In genomic region chr6:51208660-51209396, GRCm38 (mm10) we compare ENCODE assay signal across 8 mouse cellular contexts.
DNase-seq lines count a peak whose midpoint lies in the region; ATAC-seq and TF ChIP-seq lines count a peak whose summit lies in the region.

No protein-coding gene starts in this region.

- no peak overlapping the region; the same call in 1 of the 2 replicates for H3K27ac ChIP-seq in forebrain, embryonic 15.5 days (replicated peaks)
- no peak overlapping the region for H3K27ac ChIP-seq in intestine, postnatal 0 days (ENCODE audit: low read depth, low read length)
- no peak overlapping the region for H3K27ac ChIP-seq in midbrain, embryonic 16.5 days (ENCODE audit: low read length)

- TF ChIP-seq CTCF in intestine, postnatal 0 days (IDR thresholded peaks at IDR 0.05; ENCODE audit: low read depth): peak; percentile 80

- 2% methylated on average over 6 of the region's 6 CpGs for WGBS in forebrain, embryonic 15.5 days
- WGBS in intestine, postnatal 0 days: 2% methylated on average over 6 of the region's 6 CpGs
- 4% methylated on average over 6 of the region's 6 CpGs for WGBS in midbrain, embryonic 16.5 days

- ATAC-seq in forebrain, embryonic 15.5 days (replicated peaks): peak; percentile 86
- no peak for ATAC-seq in intestine, postnatal 0 days
- peak; percentile 61 for ATAC-seq in midbrain, embryonic 16.5 days

- peaks cover 15% of the 10 kb centered on the region for H3K27me3 ChIP-seq in forebrain, embryonic 15.5 days
- peaks cover 21% of the 10 kb centered on the region; the same call in 1 of the 2 replicates for H3K27me3 ChIP-seq in intestine, postnatal 0 days (replicated peaks; ENCODE audit: control insufficient read depth, insufficient read depth, low read length)
- H3K27me3 ChIP-seq in midbrain, embryonic 16.5 days (ENCODE audit: control insufficient read depth, insufficient read depth, low read depth, low read length): no peaks in the 10 kb centered on the region

- H3K4me2 ChIP-seq in forebrain, embryonic 15.5 days (replicated peaks): no peak overlapping the region
- no peak overlapping the region for H3K4me2 ChIP-seq in intestine, postnatal 0 days (replicated peaks; ENCODE audit: low read depth)
- no peak overlapping the region for H3K4me2 ChIP-seq in midbrain, embryonic 16.5 days (ENCODE audit: low read length)

- intact Hi-C loops in left cerebral cortex, postnatal 25 days (cut with DNase I): loop anchor here (1.0 to 2.0 kb wide), 4 partner anchors 170 to 1012 kb away; partner anchors contain the start of gene Hoxa7

- DNase-seq in urinary bladder, adult 2 months (ENCODE audit: low spot score): peak; percentile 12
- DNase-seq in urinary bladder, postnatal 10 days (ENCODE audit: low spot score): no peak
- peak; percentile 79 for DNase-seq in c-Kit-positive CD71-negative TER-119-negative erythroid progenitor cells, embryonic 14.5 days (ENCODE audit: low read depth)
- DNase-seq in left cerebral cortex, postnatal 25 days (ENCODE audit: low spot score in 2 of 2): peak; percentile 50 to 73
- peak; percentile 24 to 29 for DNase-seq in thymus, postnatal 36 days

- H3K9ac ChIP-seq in forebrain, embryonic 15.5 days (replicated peaks): no peak overlapping the region
- no peak overlapping the region for H3K9ac ChIP-seq in intestine, postnatal 0 days (ENCODE audit: low read depth, low read length)
- H3K9ac ChIP-seq in midbrain, embryonic 16.5 days (ENCODE audit: low read depth, low read length): no peak overlapping the region

- H3K36me3 ChIP-seq in forebrain, embryonic 15.5 days: no peaks in the 10 kb centered on the region
- H3K36me3 ChIP-seq in intestine, postnatal 0 days (ENCODE audit: control insufficient read depth, insufficient read depth): no peaks in the 10 kb centered on the region
- H3K36me3 ChIP-seq in midbrain, embryonic 16.5 days (ENCODE audit: control insufficient read depth, insufficient read depth, low read length): no peaks in the 10 kb centered on the region

- H3K4me3 ChIP-seq in forebrain, embryonic 15.5 days: no peak overlapping the region
- no peak overlapping the region for H3K4me3 ChIP-seq in intestine, postnatal 0 days (ENCODE audit: low read depth, low read length)
- H3K4me3 ChIP-seq in midbrain, embryonic 16.5 days (ENCODE audit: low read depth, low read length): no peak overlapping the region

- no peaks in the 10 kb centered on the region for H3K9me3 ChIP-seq in forebrain, embryonic 15.5 days
- H3K9me3 ChIP-seq in intestine, postnatal 0 days (ENCODE audit: control insufficient read depth): no peaks in the 10 kb centered on the region
- no peaks in the 10 kb centered on the region for H3K9me3 ChIP-seq in midbrain, embryonic 16.5 days (replicated peaks; ENCODE audit: control insufficient read depth, low read length, poor library complexity, severe bottlenecking)

- peaks cover 16% of the 10 kb centered on the region for H3K4me1 ChIP-seq in forebrain, embryonic 15.5 days
- no peaks in the 10 kb centered on the region for H3K4me1 ChIP-seq in intestine, postnatal 0 days (replicated peaks; ENCODE audit: control insufficient read depth, insufficient read depth, low read length)
- H3K4me1 ChIP-seq in midbrain, embryonic 16.5 days (ENCODE audit: control insufficient read depth, insufficient read depth, low read length): peaks cover 10% of the 10 kb centered on the region
